Comparison of ENCODE assay signal across 19 mouse cellular contexts in the genomic region with DNA sequence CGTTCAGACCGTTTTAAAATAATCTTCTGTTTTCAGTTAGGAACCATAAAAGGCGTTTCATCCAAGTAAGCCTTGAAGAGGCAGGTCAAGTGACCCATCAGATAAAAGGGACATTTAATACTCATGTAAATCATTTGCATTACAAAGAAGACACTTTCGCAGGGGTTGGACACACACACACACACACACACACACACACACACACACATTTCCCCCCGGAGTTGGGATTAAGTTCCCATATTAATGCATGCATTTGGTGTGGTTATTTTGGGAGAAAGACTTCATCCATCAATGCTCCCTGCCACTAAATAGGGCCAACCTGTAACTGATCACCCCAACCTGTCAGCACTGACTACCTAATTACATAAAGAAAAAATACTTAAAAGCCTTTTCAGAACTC. TPM values are rescaled to one million over a fixed set of nuclear protein-coding genes. Genes with fewer than 3 reads are reported as not detected.
DNase-seq lines count a peak whose midpoint lies in the region; ATAC-seq lines count a peak whose summit lies in the region.
"Had no signal": no experiment of that assay in that cellular context is flagged by ENCODE, and none has a peak within 500 bp of the region (broad histone marks: within the 10 kb centered on the region; RNA-seq: fewer than 3 reads in every experiment).

No protein-coding gene starts in this region.

- no peak for ATAC-seq in forebrain, embryonic 14.5 days
- ATAC-seq in forebrain, embryonic 16.5 days = no peak
- ATAC-seq in embryonic facial prominence, embryonic 14.5 days (ENCODE audit: low read depth) = peak; percentile 58; the same call in 1 of the 2 replicates
- ATAC-seq in hindbrain, embryonic 16.5 days = peak; percentile 54; the same call in 1 of the 2 replicates
- ATAC-seq in midbrain, embryonic 15.5 days (replicated peaks) = no peak; the same call in 1 of the 2 replicates

- no peaks in the 10 kb centered on the region for H3K9me3 ChIP-seq in forebrain, embryonic 14.5 days (replicated peaks; ENCODE audit: control insufficient read depth, low read length)
- H3K9me3 ChIP-seq in forebrain, embryonic 16.5 days (ENCODE audit: control insufficient read depth, low read length) = no peaks in the 10 kb centered on the region
- no peaks in the 10 kb centered on the region for H3K9me3 ChIP-seq in embryonic facial prominence, embryonic 14.5 days (ENCODE audit: control insufficient read depth, low read length)
- H3K9me3 ChIP-seq in hindbrain, embryonic 16.5 days (ENCODE audit: control insufficient read depth, low read length) = no peaks in the 10 kb centered on the region
- no peaks in the 10 kb centered on the region for H3K9me3 ChIP-seq in midbrain, embryonic 15.5 days
- H3K9me3 ChIP-seq: embryonic facial prominence, embryonic 13.5 days; lung, embryonic 15.5 days; stomach, embryonic 15.5 days had no signal

- H3K36me3 ChIP-seq in forebrain, embryonic 14.5 days (ENCODE audit: control insufficient read depth, insufficient read depth, low read length) = no peaks in the 10 kb centered on the region
- no peaks in the 10 kb centered on the region for H3K36me3 ChIP-seq in forebrain, embryonic 16.5 days (ENCODE audit: control insufficient read depth, insufficient read depth)
- H3K36me3 ChIP-seq in embryonic facial prominence, embryonic 14.5 days (ENCODE audit: control insufficient read depth, insufficient read depth, low read length) = no peaks in the 10 kb centered on the region
- no peaks in the 10 kb centered on the region for H3K36me3 ChIP-seq in hindbrain, embryonic 16.5 days (ENCODE audit: control insufficient read depth, insufficient read depth, low read length)
- no peaks in the 10 kb centered on the region for H3K36me3 ChIP-seq in midbrain, embryonic 15.5 days (replicated peaks)
- H3K36me3 ChIP-seq: embryonic facial prominence, embryonic 13.5 days; lung, embryonic 15.5 days; stomach, embryonic 15.5 days had no signal

- H3K4me1 ChIP-seq in forebrain, embryonic 14.5 days (ENCODE audit: control insufficient read depth, insufficient read depth, low read length) = 0 out of 2 replicates have a peak, but pooled peaks cover 6% of the 10 kb centered on the region
- no peaks in the 10 kb centered on the region for H3K4me1 ChIP-seq in forebrain, embryonic 16.5 days (replicated peaks; ENCODE audit: control insufficient read depth, insufficient read depth, low read length)
- H3K4me1 ChIP-seq in embryonic facial prominence, embryonic 14.5 days (ENCODE audit: control insufficient read depth, insufficient read depth, low read length) = peaks cover 7% of the 10 kb centered on the region; the same call in 1 of the 2 replicates
- peaks cover 3% of the 10 kb centered on the region for H3K4me1 ChIP-seq in hindbrain, embryonic 16.5 days (ENCODE audit: control insufficient read depth, insufficient read depth, low read depth, low read length)
- peaks cover 6% of the 10 kb centered on the region for H3K4me1 ChIP-seq in midbrain, embryonic 15.5 days
- H3K4me1 ChIP-seq: lung, embryonic 15.5 days; stomach, embryonic 15.5 days had no signal

- H3K27me3 ChIP-seq in forebrain, embryonic 14.5 days (replicated peaks; ENCODE audit: control insufficient read depth, insufficient read depth, low read length) = no peaks in the 10 kb centered on the region
- H3K27me3 ChIP-seq in forebrain, embryonic 16.5 days (replicated peaks; ENCODE audit: control insufficient read depth, insufficient read depth, low read length) = no peaks in the 10 kb centered on the region
- H3K27me3 ChIP-seq in embryonic facial prominence, embryonic 14.5 days (replicated peaks; ENCODE audit: control insufficient read depth, insufficient read depth, low read length) = no peaks in the 10 kb centered on the region
- H3K27me3 ChIP-seq in hindbrain, embryonic 16.5 days (replicated peaks; ENCODE audit: control insufficient read depth, insufficient read depth, low read length) = no peaks in the 10 kb centered on the region
- no peaks in the 10 kb centered on the region; the same call in 1 of the 2 replicates for H3K27me3 ChIP-seq in midbrain, embryonic 15.5 days (replicated peaks)
- H3K27me3 ChIP-seq: CH12.LX; embryonic facial prominence, embryonic 13.5 days; lung, embryonic 15.5 days; stomach, embryonic 15.5 days had no signal

- peak; percentile 20 for DNase-seq in forebrain, embryonic 14.5 days (ENCODE audit: low spot score)
- peak; percentile 59 for DNase-seq in embryonic facial prominence, embryonic 14.5 days (ENCODE audit: low spot score)
- no peak for DNase-seq in heart, adult 18-20 months
- DNase-seq in spleen, adult 12 weeks (ENCODE audit: low spot score) = no peak
- DNase-seq in spleen, adult 18-20 months = no peak
- DNase-seq: cerebellum, postnatal 10 days; heart, adult 11 months; heart, postnatal 10 days had no signal

- H3K4me2 ChIP-seq in forebrain, embryonic 14.5 days (ENCODE audit: low read length) = no peak overlapping the region
- H3K4me2 ChIP-seq in forebrain, embryonic 16.5 days (ENCODE audit: low read length) = no peak overlapping the region
- 0 out of 2 replicates have a peak overlapping the region, but pooled peaks have one; percentile 5 for H3K4me2 ChIP-seq in embryonic facial prominence, embryonic 14.5 days (ENCODE audit: low read depth, low read length)
- no peak overlapping the region for H3K4me2 ChIP-seq in hindbrain, embryonic 16.5 days (ENCODE audit: low read length)
- H3K4me2 ChIP-seq in midbrain, embryonic 15.5 days = 0 out of 2 replicates have a peak overlapping the region, but pooled peaks have one; percentile 13
- H3K4me2 ChIP-seq: embryonic facial prominence, embryonic 13.5 days; liver, embryonic 11.5 days; lung, embryonic 15.5 days; stomach, embryonic 15.5 days had no signal

- H3K9ac ChIP-seq in forebrain, embryonic 14.5 days (ENCODE audit: low read length) = no peak overlapping the region
- no peak overlapping the region for H3K9ac ChIP-seq in forebrain, embryonic 16.5 days (replicated peaks; ENCODE audit: low read depth, low read length)
- no peak overlapping the region for H3K9ac ChIP-seq in embryonic facial prominence, embryonic 14.5 days (ENCODE audit: low read depth, low read length)
- no peak overlapping the region for H3K9ac ChIP-seq in hindbrain, embryonic 16.5 days (ENCODE audit: low read depth, low read length)
- no peak overlapping the region for H3K9ac ChIP-seq in midbrain, embryonic 15.5 days
- H3K9ac ChIP-seq: embryonic facial prominence, embryonic 13.5 days; lung, embryonic 15.5 days; stomach, embryonic 15.5 days had no signal

- H3K27ac ChIP-seq in forebrain, embryonic 14.5 days (ENCODE audit: low read depth, low read length) = no peak overlapping the region
- H3K27ac ChIP-seq in forebrain, embryonic 16.5 days (ENCODE audit: low read length) = no peak overlapping the region
- H3K27ac ChIP-seq in embryonic facial prominence, embryonic 14.5 days (replicated peaks; ENCODE audit: low read depth, low read length) = no peak overlapping the region; the same call in 1 of the 2 replicates
- H3K27ac ChIP-seq in hindbrain, embryonic 16.5 days (ENCODE audit: low read depth, low read length) = no peak overlapping the region
- H3K27ac ChIP-seq in midbrain, embryonic 15.5 days = no peak overlapping the region
- H3K27ac ChIP-seq: embryonic facial prominence, embryonic 13.5 days; kidney, postnatal 0 days; lung, embryonic 15.5 days; stomach, embryonic 15.5 days had no signal

- WGBS in forebrain, embryonic 14.5 days = 7% methylated on average over 5 of the region's 5 CpGs
- 9% methylated on average over 5 of the region's 5 CpGs for WGBS in forebrain, embryonic 16.5 days
- 23% methylated on average over 5 of the region's 5 CpGs for WGBS in embryonic facial prominence, embryonic 14.5 days
- WGBS in hindbrain, embryonic 16.5 days = 14% methylated on average over 5 of the region's 5 CpGs
- WGBS in midbrain, embryonic 15.5 days = 10% methylated on average over 5 of the region's 5 CpGs

- no peak overlapping the region for H3K4me3 ChIP-seq in forebrain, embryonic 14.5 days (ENCODE audit: low read depth, low read length)
- no peak overlapping the region for H3K4me3 ChIP-seq in forebrain, embryonic 16.5 days (replicated peaks; ENCODE audit: low read length)
- H3K4me3 ChIP-seq in embryonic facial prominence, embryonic 14.5 days (ENCODE audit: low read depth, low read length) = peak overlapping the region; percentile 4; the same call in 1 of the 2 replicates
- H3K4me3 ChIP-seq in hindbrain, embryonic 16.5 days (ENCODE audit: low read length) = no peak overlapping the region
- H3K4me3 ChIP-seq in midbrain, embryonic 15.5 days = no peak overlapping the region
- H3K4me3 ChIP-seq: embryonic facial prominence, embryonic 13.5 days; lung, embryonic 15.5 days; stomach, embryonic 15.5 days had no signal

RNA-seq across cellular contexts. Expression of a gene that starts 1.7 kb away (rescaled TPM):
- polyA plus RNA-seq in forebrain, embryonic 14.5 days (2014; fragmentation: Nextera tagmentation; extraction: Ambion mirVana) = 0.52 and 1.4 TPM in 2 replicates
- 1.8 and 2.6 TPM in 2 replicates for polyA plus RNA-seq in forebrain, embryonic 16.5 days (2015; fragmentation: Nextera tagmentation; extraction: Ambion mirVana)
- polyA plus RNA-seq in embryonic facial prominence, embryonic 14.5 days (2014; fragmentation: Nextera tagmentation; extraction: Ambion mirVana) = 127 and 218 TPM in 2 replicates
- 3.4 and 14.1 TPM in 2 replicates for polyA plus RNA-seq in hindbrain, embryonic 16.5 days (2015; fragmentation: Nextera tagmentation; extraction: Ambion mirVana)
- 2.0 and 2.2 TPM in 2 replicates for polyA plus RNA-seq in midbrain, embryonic 15.5 days (2015; fragmentation: Nextera tagmentation; extraction: Ambion mirVana)
- under 1 TPM; 0.37 to 0.75 TPM for total RNA-seq in heart, adult 18-20 months (2021)
- total RNA-seq: CH12.LX; megakaryocyte progenitor cell, adult 5-6 weeks had no signal
- polyA plus RNA-seq: small intestine, adult 2 months had no signal

Comparison
In these comparisons a context has a peak if more than half of its experiments do, and no peak if none do; other contexts are left out.
1. ATAC-seq: peak in embryonic facial prominence, embryonic 14.5 days (single experiment) and hindbrain, embryonic 16.5 days (single experiment); none in forebrain, embryonic 14.5 days (single experiment), forebrain, embryonic 16.5 days (single experiment) and midbrain, embryonic 15.5 days (single experiment).
2. DNase-seq: peak in forebrain, embryonic 14.5 days (single experiment) and embryonic facial prominence, embryonic 14.5 days (single experiment); none in heart, adult 18-20 months (0 of 2), spleen, adult 12 weeks (single experiment) and spleen, adult 18-20 months (0 of 2).
3. H3K4me2 ChIP-seq: peak in embryonic facial prominence, embryonic 14.5 days (single experiment) and midbrain, embryonic 15.5 days (single experiment); none in forebrain, embryonic 14.5 days (single experiment), forebrain, embryonic 16.5 days (single experiment) and hindbrain, embryonic 16.5 days (single experiment).